In genomic region chr5:25082542-25082941, GRCm38 (mm10) we compare ENCODE assay signal across 7 mouse cellular contexts. TPM values are rescaled to one million over a fixed set of nuclear protein-coding genes. Genes with fewer than 3 reads are reported as not detected.
DNase-seq lines count a peak whose midpoint lies in the region; ATAC-seq and TF ChIP-seq lines count a peak whose summit lies in the region.

No protein-coding gene starts in this region.

- H3K4me2 ChIP-seq in liver, embryonic 12.5 days: no peak overlapping the region
- no peak overlapping the region for H3K4me2 ChIP-seq in stomach, postnatal 0 days (replicated peaks; ENCODE audit: low read depth)

- no peaks in the 10 kb centered on the region for H3K27me3 ChIP-seq in liver, embryonic 12.5 days (replicated peaks)
- no peaks in the 10 kb centered on the region for H3K27me3 ChIP-seq in stomach, postnatal 0 days (ENCODE audit: control insufficient read depth, insufficient read depth, low read length)

- intact Hi-C loops in left cerebral cortex, postnatal 4 days (cut with DNase I): no loop called here

- no peak overlapping the region for H3K27ac ChIP-seq in liver, embryonic 12.5 days
- no peak overlapping the region for H3K27ac ChIP-seq in stomach, postnatal 0 days (replicated peaks)

- WGBS in liver, embryonic 12.5 days (ENCODE audit: insufficient replicate concordance): 38% methylated on average over 2 of the region's 2 CpGs
- 38% methylated on average over 2 of the region's 2 CpGs for WGBS in stomach, postnatal 0 days

- H3K4me1 ChIP-seq in liver, embryonic 12.5 days: 0 out of 2 replicates have a peak, but pooled peaks cover 2% of the 10 kb centered on the region
- 0 out of 2 replicates have a peak, but pooled peaks cover 2% of the 10 kb centered on the region for H3K4me1 ChIP-seq in stomach, postnatal 0 days (replicated peaks; ENCODE audit: control insufficient read depth, insufficient read depth)

- no peaks in the 10 kb centered on the region for H3K36me3 ChIP-seq in liver, embryonic 12.5 days
- no peaks in the 10 kb centered on the region for H3K36me3 ChIP-seq in stomach, postnatal 0 days (ENCODE audit: control insufficient read depth, insufficient read depth, low read length)

- no peaks in the 10 kb centered on the region for H3K9me3 ChIP-seq in liver, embryonic 12.5 days (replicated peaks)
- H3K9me3 ChIP-seq in stomach, postnatal 0 days (ENCODE audit: control insufficient read depth, low read length): no peaks in the 10 kb centered on the region

- peak; percentile 85 for TF ChIP-seq CTCF in stomach, postnatal 0 days (IDR thresholded peaks at IDR 0.05; ENCODE audit: low read depth)

- TF ChIP-seq EP300 in stomach, postnatal 0 days (optimal IDR thresholded peaks at IDR 0.05): no peak

- no peak overlapping the region for H3K4me3 ChIP-seq in liver, embryonic 12.5 days
- H3K4me3 ChIP-seq in stomach, postnatal 0 days (ENCODE audit: low read depth, low read length): no peak overlapping the region

- DNase-seq in left cerebral cortex, postnatal 4 days: peak; percentile 61
- no peak for DNase-seq in left cerebral cortex, adult 11 months (ENCODE audit: low spot score)
- peak; percentile 58 for DNase-seq in R1 (ENCODE audit: low read depth, low spot score)
- peak; percentile 69 for DNase-seq in stomach, postnatal 0 days (ENCODE audit: low spot score)
- DNase-seq in layer of hippocampus, adult 9-11 months: no peak

- H3K9ac ChIP-seq in liver, embryonic 12.5 days: no peak overlapping the region
- H3K9ac ChIP-seq in stomach, postnatal 0 days (ENCODE audit: low read length): no peak overlapping the region

- ATAC-seq in common myeloid progenitor, adult 5-6 weeks (replicated peaks; ENCODE audit: low read depth, poor library complexity, severe bottlenecking): peak; percentile 57
- ATAC-seq in liver, embryonic 12.5 days: 0 out of 2 replicates have a peak, but pooled peaks have one; percentile 8
- ATAC-seq in stomach, postnatal 0 days (ENCODE audit: low FRiP score, low TSS enrichment): peak; percentile 72

RNA-seq across cellular contexts. Expression of gene Prkag2, which starts 17.9 kb away (rescaled TPM):
- total RNA-seq in left cerebral cortex, postnatal 4 days (2021): 100 to 1,000 TPM; 162 to 172 TPM
- 17.6 and 26.3 TPM in 2 replicates for total RNA-seq in common myeloid progenitor, adult 5-6 weeks (2017)
- polyA plus RNA-seq in liver, embryonic 12.5 days (2016; fragmentation: Nextera tagmentation; extraction: Ambion mirVana): 7.2 TPM in 2 replicates
- 33.4 and 33.9 TPM in 2 replicates for polyA plus RNA-seq in stomach, postnatal 0 days (2015; fragmentation: Nextera tagmentation; extraction: Ambion mirVana)

Comparison
In these comparisons a context has a peak if more than half of its experiments do, and no peak if none do; other contexts are left out.
1. DNase-seq: peak in left cerebral cortex, postnatal 4 days (single experiment), R1 (single experiment) and stomach, postnatal 0 days (single experiment); none in left cerebral cortex, adult 11 months (single experiment) and layer of hippocampus, adult 9-11 months (single experiment).
2. ATAC-seq: peak in every context shown above with its lines; median percentile 72 in stomach, postnatal 0 days; 57 in common myeloid progenitor, adult 5-6 weeks; 8 in liver, embryonic 12.5 days.